Mouse (Mus musculus): ENCODE measurements at regions not wholly inside any gene's neighbourhood (a gene's known extent, or its start where the extent isn't known, plus 50 kb on each side); places are given as distances from the start of the nearest gene placed in this dataset.

- DNase-seq (ENCODE audit: low read depth, low spot score): no peak
- Histone ChIP-seq H3K79me2 (ENCODE audit: control insufficient read depth, insufficient read depth, low read length, poor library complexity) (no peaks in the 10 kb centered on the region), H3K9me3 (replicated peaks; ENCODE audit: insufficient read depth, low read length) (no peaks in the 10 kb centered on the region), H3K27ac (ENCODE audit: control insufficient read depth, low read depth, low read length) (no peak overlapping the region), H3K4me1 (ENCODE audit: control insufficient read depth in 1 of 2, insufficient read depth in 2 of 2, low read length in 2 of 2) (peaks cover 0 to 4% of the 10 kb centered on the region in 2 experiments; a peak in 1 of 4 replicates), H3K9ac (ENCODE audit: control insufficient read depth, low read depth, low read length, poor library complexity, severe bottlenecking) (no peak overlapping the region), H3K4me3 (ENCODE audit: control insufficient read depth in 1 of 2, insufficient read depth in 1 of 2, low read depth in 2 of 2, low read length in 2 of 2) (no peak overlapping the region), H3K36me3 (ENCODE audit: control insufficient read depth in 1 of 2, insufficient read depth in 2 of 2, low read length in 2 of 2) (no peaks in the 10 kb centered on the region), H3K27me3 (ENCODE audit: control insufficient read depth in 1 of 2, insufficient read depth in 2 of 2, low read length in 2 of 2) (peaks cover 2 to 5% of the 10 kb centered on the region in 2 experiments; a peak in 3 of 4 replicates)
- no peak for TF ChIP-seq EP300 (IDR thresholded peaks at IDR 0.05; ENCODE audit: low read depth in 1 of 2, low read length in 2 of 2)
- no peak for TF ChIP-seq POLR2AphosphoS2 (IDR thresholded peaks at IDR 0.05; ENCODE audit: low read length)
- no peak for TF ChIP-seq CHD2 (IDR thresholded peaks at IDR 0.05; ENCODE audit: low read length)
- TF ChIP-seq E2F4 (IDR thresholded peaks at IDR 0.05; ENCODE audit: borderline replicate concordance, low read depth, low read length): no peak
- TF ChIP-seq UBTF (IDR thresholded peaks at IDR 0.05; ENCODE audit: borderline replicate concordance, insufficient read depth, low read depth, low read length): no peak
- no peak for TF ChIP-seq TAL1 (IDR thresholded peaks at IDR 0.05; ENCODE audit: low read length)
- no peak for TF ChIP-seq ETS1 (IDR thresholded peaks at IDR 0.05; ENCODE audit: low read depth, low read length)
- TF ChIP-seq NELFE (IDR thresholded peaks at IDR 0.05; ENCODE audit: low read depth, low read length): no peak
- TF ChIP-seq MAZ (IDR thresholded peaks at IDR 0.05; ENCODE audit: low read depth, low read length): no peak
- no peak for TF ChIP-seq RCOR1 (IDR thresholded peaks at IDR 0.05; ENCODE audit: low read depth, low read length)
- no peak for TF ChIP-seq MYB (IDR thresholded peaks at IDR 0.05; ENCODE audit: low read depth, low read length)
- no peak for TF ChIP-seq USF1 (IDR thresholded peaks at IDR 0.05; ENCODE audit: low read depth, low read length)
- TF ChIP-seq MAX (IDR thresholded peaks at IDR 0.05; ENCODE audit: low read length): no peak
- TF ChIP-seq JUND (IDR thresholded peaks at IDR 0.05; ENCODE audit: low read depth, low read length): no peak
- TF ChIP-seq NRF1 (IDR thresholded peaks at IDR 0.05; ENCODE audit: insufficient read depth, low read depth, low read length, poor library complexity, severe bottlenecking): no peak
- no peak for TF ChIP-seq RAD21 (IDR thresholded peaks at IDR 0.05; ENCODE audit: low read depth, low read length)
Measured at GRCm38 (mm10) chr11:31740409-31740808, 68.7 kb upstream of the Bod1 start.

- Histone ChIP-seq H3K9ac (ENCODE audit: control insufficient read depth, low read depth, low read length, poor library complexity, severe bottlenecking) (no peak overlapping the region), H3K4me3 (ENCODE audit: control insufficient read depth in 1 of 2, insufficient read depth in 1 of 2, low read depth in 2 of 2, low read length in 2 of 2) (no peak overlapping the region), H3K36me3 (ENCODE audit: control insufficient read depth in 1 of 2, insufficient read depth in 2 of 2, low read length in 2 of 2) (no peaks in the 10 kb centered on the region), H3K4me1 (ENCODE audit: control insufficient read depth in 1 of 2, insufficient read depth in 2 of 2, low read length in 2 of 2) (no peaks in the 10 kb centered on the region), H3K27me3 (ENCODE audit: control insufficient read depth in 1 of 2, insufficient read depth in 2 of 2, low read length in 2 of 2) (peaks cover 2 to 5% of the 10 kb centered on the region in 2 experiments; a peak in 3 of 4 replicates), H3K79me2 (ENCODE audit: control insufficient read depth, insufficient read depth, low read length, poor library complexity) (no peaks in the 10 kb centered on the region), H3K9me3 (replicated peaks; ENCODE audit: insufficient read depth, low read length) (no peaks in the 10 kb centered on the region), H3K27ac (ENCODE audit: control insufficient read depth, low read depth, low read length) (no peak overlapping the region)
- no peak for DNase-seq (ENCODE audit: low read depth, low spot score)
- TF ChIP-seq CHD2 (IDR thresholded peaks at IDR 0.05; ENCODE audit: low read length) (no peak), TAL1 (IDR thresholded peaks at IDR 0.05; ENCODE audit: low read length) (no peak), MAFK (IDR thresholded peaks at IDR 0.05; ENCODE audit: borderline replicate concordance, low read depth, low read length) (no peak), RAD21 (IDR thresholded peaks at IDR 0.05; ENCODE audit: low read depth, low read length) (no peak), ZMIZ1 (IDR thresholded peaks at IDR 0.05; ENCODE audit: low read depth, low read length) (no peak), ZKSCAN1 (IDR thresholded peaks at IDR 0.05; ENCODE audit: low read depth, low read length) (no peak), GATA1 (IDR thresholded peaks at IDR 0.05; ENCODE audit: low read depth, low read length) (no peak), KAT2A (conservative IDR thresholded peaks at IDR 0.05; ENCODE audit: low read depth, low read length) (no peak), NELFE (IDR thresholded peaks at IDR 0.05; ENCODE audit: low read depth, low read length) (no peak), MAX (IDR thresholded peaks at IDR 0.05; ENCODE audit: low read length) (no peak), MYB (IDR thresholded peaks at IDR 0.05; ENCODE audit: low read depth, low read length) (no peak), E2F4 (IDR thresholded peaks at IDR 0.05; ENCODE audit: borderline replicate concordance, low read depth, low read length) (no peak), ELF1 (IDR thresholded peaks at IDR 0.05; ENCODE audit: low read depth, low read length) (no peak), TCF12 (IDR thresholded peaks at IDR 0.05; ENCODE audit: low read depth, low read length) (no peak), POLR2A (IDR thresholded peaks at IDR 0.05; ENCODE audit: control insufficient read depth in 1 of 2, insufficient read depth in 1 of 2, low read depth in 1 of 2, low read length in 2 of 2, poor library complexity in 1 of 2) (no peak), SIN3A (IDR thresholded peaks at IDR 0.05; ENCODE audit: low read length) (no peak)
Measured at GRCm38 (mm10) chr11:31742160-31742559, 70.5 kb upstream of the Bod1 start.

Data from MEL (cell line).